Mouse (Mus musculus): ENCODE measurements around the gene Krtap6-2. TPM values are rescaled to one million over a fixed set of nuclear protein-coding genes. Genes with fewer than 3 reads are reported as not detected.

The Krtap6-2 gene
- not detected in 2 replicates for polyA plus RNA-seq (2015; fragmentation: Nextera tagmentation; extraction: Ambion mirVana)

GRCm38 (mm10) chr16:89420011-89420410 is at the start of gene Krtap6-2:
Gene Krtap6-2, minus strand, starts transcription at chr16:89420111.
- no peak for DNase-seq (ENCODE audit: low spot score)

- DNase-seq (ENCODE audit: low spot score): no peak
Observed at GRCm38 (mm10) chr16:89461189-89461588, 41.3 kb upstream of the Krtap6-2 start.

GRCm38 (mm10) chr16:89429586-89429985 is 9.7 kb upstream of the Krtap6-2 start:
- DNase-seq (ENCODE audit: low spot score): no peak

GRCm38 (mm10) chr16:89425310-89425709 is 5.4 kb upstream of the Krtap6-2 start:
- DNase-seq (ENCODE audit: low spot score): no peak

DNA sequence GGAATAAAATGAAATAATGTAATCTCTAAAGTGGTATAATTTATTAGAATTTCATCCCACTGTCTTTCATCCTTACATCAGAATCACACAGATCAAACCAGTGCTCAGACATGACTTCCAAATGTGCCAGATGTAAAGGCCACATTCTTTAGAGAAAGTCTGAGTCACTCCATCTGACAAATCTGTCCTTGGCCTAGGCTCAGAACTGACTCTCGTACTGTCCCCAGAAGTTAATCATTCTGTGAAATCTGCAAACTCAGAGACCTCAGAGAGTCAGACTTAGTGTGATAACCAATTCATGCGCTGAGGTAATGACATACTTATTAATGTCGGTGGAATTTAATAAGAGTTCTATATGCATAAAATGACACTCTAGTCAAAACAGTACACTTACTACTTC is 3.6 kb downstream of the Krtap6-2 start:
- DNase-seq (ENCODE audit: low spot score): no peak

GRCm38 (mm10) chr16:89410345-89411068 is 9.4 kb downstream of the Krtap6-2 start:
- DNase-seq (ENCODE audit: low spot score): no peak

- no peak for DNase-seq (ENCODE audit: low spot score)
Observed at GRCm38 (mm10) chr16:89403768-89404167, 16.1 kb downstream of the Krtap6-2 start, which contains the start of gene Krtap21-1. Gene Krtap21-1, minus strand, starts transcription at chr16:89403868.

DNA sequence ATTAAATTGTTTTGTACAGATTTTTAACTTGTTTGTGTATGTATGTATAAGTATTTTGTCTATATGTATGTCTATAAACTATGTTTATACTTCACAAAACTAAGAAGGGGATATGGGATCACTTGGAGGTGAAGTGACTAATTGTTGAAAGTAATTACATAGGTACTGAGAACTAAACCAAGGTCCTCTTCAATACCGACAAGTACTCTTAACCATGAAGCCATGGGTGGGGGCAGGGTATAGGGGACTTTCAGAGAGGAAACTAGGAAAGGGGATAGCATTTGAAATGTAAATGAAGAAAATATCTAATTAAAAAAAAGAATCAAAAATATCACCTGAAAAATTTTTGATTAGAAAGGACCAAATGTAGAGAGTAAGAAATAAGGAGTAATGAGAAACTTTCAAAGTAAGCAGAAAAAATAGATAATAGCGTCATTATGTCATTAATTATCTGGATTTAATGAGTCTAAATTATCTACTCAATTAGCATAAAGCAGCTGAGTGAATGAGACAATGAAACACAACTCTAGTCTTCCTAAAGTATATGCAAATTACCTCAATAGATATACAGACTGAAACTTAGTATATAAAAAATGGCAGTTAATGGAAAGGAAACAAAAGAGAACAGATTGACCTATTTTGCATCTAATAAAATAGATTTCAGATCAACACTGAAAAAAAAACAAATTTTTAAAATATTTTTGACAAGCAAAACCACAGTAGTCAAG is 47.0 kb downstream of the Krtap6-2 start:
- DNase-seq (ENCODE audit: low spot score): no peak

Other genes with a start within 250 kb of the Krtap6-2 start
- gene 1110057P08Rik, start 245.4 kb downstream of the Krtap6-2 start, polyA plus RNA-seq (2015; fragmentation: Nextera tagmentation; extraction: Ambion mirVana): not detected in 2 replicates
- gene Krtap20-2, start 214.2 kb downstream of the Krtap6-2 start, polyA plus RNA-seq (2015; fragmentation: Nextera tagmentation; extraction: Ambion mirVana): not detected in 2 replicates
- not detected in 2 replicates for gene Krtap21-1, start 16.2 kb downstream of the Krtap6-2 start, polyA plus RNA-seq (2015; fragmentation: Nextera tagmentation; extraction: Ambion mirVana)
- not detected in 2 replicates for gene Krtap8-1, start 67.8 kb upstream of the Krtap6-2 start, polyA plus RNA-seq (2015; fragmentation: Nextera tagmentation; extraction: Ambion mirVana)
- gene Krtap7-1, start 88.2 kb upstream of the Krtap6-2 start, polyA plus RNA-seq (2015; fragmentation: Nextera tagmentation; extraction: Ambion mirVana): not detected in 2 replicates
- not detected in 2 replicates for gene Krtap11-1, start 151.1 kb upstream of the Krtap6-2 start, polyA plus RNA-seq (2015; fragmentation: Nextera tagmentation; extraction: Ambion mirVana)

Measured in thymus, postnatal 0 days (tissue).